Mouse (Mus musculus) T-cell, adult 2 months (primary cell): ENCODE results near the gene Tbx10.
"Not testable (repeated sequence)": the region's sequence is repeated elsewhere in the genome, so short reads cannot be mapped to it uniquely, and the experiment has no call there.

Experiments used
- DNase-seq: peaks from one replicate; pipeline ENCODE4 v3.0.0; 2022; ENCODE audit warnings: low spot score

Gene Tbx10

DNA sequence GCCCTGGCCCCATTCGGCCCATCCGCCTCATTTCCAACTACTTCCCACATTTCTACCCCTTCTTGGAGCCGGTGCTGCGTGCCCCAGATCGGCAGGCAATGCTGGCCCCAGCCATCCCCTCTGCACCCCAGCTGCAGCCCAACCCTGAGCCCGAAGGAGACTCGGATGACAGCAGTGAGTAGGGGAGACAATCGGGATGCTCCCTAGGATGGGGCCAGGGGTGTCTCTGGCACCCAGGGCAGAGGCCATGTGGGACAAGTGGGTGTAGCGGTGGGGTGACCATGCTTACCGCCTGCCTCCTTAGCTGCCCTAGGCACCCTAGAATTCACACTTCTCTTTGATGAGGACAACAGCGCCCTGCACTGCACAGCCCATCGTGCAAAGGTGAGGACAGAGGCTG is 11.1 kb downstream of the Tbx10 start:
- no peak for DNase-seq

GRCm38 (mm10) chr19:4004331-4004730 is 11.8 kb downstream of the Tbx10 start:
- no peak for DNase-seq

GRCm38 (mm10) chr19:4005091-4005490 is 12.5 kb downstream of the Tbx10 start:
- DNase-seq: no peak

GRCm38 (mm10) chr19:4005971-4006370 is 13.4 kb downstream of the Tbx10 start:
- DNase-seq: no peak

DNA sequence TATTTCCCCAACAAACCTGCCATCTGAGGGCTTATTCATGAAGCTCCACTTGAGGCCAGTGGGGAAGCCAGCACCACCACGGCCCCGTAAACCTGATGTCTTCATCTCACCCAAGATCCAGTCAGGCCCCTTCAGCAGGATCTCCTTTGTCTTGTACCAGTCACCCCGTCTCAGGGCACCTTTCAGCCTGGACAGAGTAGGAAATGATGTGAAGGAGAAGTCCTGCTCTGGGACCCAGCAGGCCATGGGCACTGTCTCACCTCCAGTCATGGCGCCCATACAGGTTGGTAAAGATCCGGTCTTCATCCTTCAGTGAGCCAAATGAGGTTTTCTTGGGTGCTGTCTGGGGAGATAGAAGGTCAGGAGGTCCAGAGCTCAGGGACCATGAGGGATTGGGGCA is 18.5 kb downstream of the Tbx10 start:
- no peak for DNase-seq

DNA sequence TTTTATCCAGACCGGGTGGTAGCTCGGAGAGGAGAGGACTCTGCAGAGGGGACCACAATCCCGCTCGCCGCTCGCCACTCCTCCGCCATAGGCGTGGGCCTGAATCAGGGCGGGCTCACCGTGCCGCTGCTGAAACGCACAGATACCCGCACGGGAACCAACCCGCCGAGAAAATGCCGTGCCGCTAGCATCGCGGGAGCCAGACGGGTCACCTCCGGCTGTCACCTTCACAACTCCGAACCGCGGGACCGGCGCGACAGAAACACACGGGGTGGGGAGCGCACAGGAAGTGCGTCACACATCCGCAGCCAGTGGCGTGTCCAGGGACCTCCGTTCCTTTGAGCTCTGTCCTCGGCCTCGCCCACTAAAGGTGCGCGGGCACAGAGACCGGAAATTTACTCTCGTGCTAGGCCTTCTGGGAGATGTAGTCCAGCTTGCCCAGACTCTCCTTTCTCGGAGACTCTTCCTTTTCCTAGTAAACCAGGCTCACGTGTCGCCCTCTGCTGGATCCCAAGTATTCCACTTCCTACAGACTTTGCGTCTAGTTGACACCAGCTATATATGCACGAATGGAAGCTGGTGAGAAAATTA is 20.0 kb downstream of the Tbx10 start, which contains the start of gene Ndufv1:
Gene Ndufv1, minus strand, starts transcription at position 375 of the 591 bp plus-strand sequence.
- DNase-seq: peak; percentile 98

DNA sequence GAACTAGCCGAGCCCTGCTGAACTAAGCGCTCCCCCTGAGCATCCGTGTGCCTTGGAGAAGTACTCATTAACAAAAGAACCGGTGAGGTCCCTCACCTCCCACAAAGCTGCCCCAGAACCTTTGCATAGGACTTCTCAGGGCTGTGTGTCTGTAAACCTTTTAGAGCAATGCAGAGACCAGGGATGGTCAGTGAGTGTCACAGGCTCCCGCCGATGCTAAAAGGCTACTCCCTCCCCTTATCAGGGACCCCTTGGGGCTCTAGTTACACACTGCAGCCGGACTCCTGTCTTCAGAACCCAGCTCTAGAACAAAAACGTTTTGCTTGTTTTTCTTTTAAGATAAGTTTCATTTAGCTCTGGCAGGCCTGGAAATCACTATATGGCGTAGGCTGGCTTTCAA is 20.5 kb downstream of the Tbx10 start:
- DNase-seq: no peak

DNA sequence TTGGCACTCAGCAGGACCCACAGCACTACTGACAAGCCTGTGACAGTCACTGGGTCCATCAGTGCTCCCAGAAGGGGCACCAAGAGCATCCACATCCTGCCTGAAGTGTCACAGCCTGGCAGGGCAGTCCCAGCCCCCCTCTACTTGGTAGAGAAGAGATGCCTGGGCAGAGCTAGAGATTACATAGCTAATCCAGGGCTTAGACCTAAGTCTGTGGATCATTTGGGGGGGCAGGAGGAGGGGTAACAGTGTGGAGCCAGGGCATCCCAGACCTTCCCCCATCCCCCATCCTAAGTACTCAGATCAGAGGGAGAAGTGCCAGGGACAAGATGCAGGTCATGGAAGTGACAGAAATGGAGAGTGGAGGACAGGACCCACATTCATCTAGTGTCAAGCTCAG is 22.2 kb downstream of the Tbx10 start:
- DNase-seq: no peak

GRCm38 (mm10) chr19:4015635-4016034 is 23.1 kb downstream of the Tbx10 start:
- DNase-seq: no peak

DNA sequence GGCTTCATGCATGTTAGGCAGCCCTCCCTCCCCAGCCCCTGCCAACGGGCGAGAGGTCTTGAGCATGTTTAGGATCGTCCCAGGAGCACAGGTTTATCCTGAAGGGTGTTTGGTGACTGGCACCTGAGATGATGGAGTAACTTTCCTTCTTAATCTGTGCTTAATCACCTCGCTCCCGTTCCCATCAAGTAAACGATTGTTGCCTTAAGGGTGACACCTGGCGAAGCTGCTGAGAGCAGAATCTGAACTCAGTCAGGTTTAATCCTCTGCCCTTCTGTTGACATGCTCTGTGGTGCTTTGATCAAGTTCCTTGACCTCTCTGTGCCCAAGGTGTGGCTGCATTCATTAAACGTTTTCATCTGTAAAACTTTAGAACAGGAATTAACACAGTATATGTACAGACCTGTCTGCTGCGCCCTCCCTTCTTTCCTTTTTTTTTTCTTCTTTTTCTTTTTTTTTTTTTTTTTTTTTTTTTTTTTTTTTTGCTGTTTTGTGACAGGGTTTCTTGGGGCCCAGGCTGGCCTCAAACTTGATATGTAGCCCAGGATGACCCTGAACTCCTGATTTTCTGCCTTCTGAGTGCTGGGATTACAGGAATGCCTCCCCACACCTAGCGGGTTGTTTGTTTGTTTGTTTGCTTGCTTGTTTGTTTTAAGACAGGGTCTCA is 25.5 kb downstream of the Tbx10 start:
- no peak for DNase-seq

DNA sequence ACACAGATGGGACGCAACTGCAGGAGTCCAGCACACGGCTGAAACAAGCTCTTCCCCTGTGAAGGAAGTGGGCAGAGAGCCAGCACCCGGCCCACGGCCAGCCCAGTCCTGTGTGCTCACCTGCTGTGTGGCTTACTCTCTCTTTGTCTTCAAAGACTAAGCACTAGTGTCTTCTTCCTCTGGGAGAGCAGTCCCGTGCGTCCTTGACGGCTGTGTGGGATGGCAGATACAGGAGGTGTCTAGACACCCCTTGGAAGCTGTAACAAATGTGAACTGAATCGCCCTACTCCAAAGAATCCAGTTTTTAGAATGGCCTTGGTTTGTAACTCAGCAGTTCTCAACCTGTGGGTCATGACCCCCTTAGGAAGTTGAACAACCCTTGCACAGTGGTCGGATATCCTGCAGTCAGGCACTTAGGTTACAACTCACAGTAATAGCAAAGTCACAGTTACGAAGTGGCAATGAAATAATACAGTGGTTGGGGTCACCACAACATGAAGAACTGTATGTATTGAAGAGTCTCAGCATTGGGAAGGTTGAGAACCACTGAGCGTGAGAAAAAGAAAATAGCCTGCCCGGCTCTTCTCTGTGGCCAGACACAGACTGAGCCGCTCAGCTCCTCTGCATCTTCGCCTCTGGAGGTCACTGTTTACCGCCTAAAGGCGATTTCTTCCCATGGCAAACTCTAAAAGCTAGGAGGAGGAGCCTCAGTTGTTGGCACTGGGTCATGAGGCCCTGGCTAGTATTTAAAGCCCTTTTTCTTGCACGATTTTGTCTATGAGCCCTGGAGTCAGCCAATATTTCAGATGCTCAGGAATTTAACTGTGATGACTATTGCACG is 26.4 kb downstream of the Tbx10 start:
- peak; percentile 69 for DNase-seq

- DNase-seq: no peak
Measured at GRCm38 (mm10) chr19:4023185-4023584, 30.6 kb downstream of the Tbx10 start.

- no peak for DNase-seq
Measured at GRCm38 (mm10) chr19:4027576-4027975, 35.0 kb downstream of the Tbx10 start.

GRCm38 (mm10) chr19:4032668-4033067 is 40.1 kb downstream of the Tbx10 start:
- no peak for DNase-seq

- no peak for DNase-seq
Measured at GRCm38 (mm10) chr19:4033298-4033697, 40.7 kb downstream of the Tbx10 start.

DNA sequence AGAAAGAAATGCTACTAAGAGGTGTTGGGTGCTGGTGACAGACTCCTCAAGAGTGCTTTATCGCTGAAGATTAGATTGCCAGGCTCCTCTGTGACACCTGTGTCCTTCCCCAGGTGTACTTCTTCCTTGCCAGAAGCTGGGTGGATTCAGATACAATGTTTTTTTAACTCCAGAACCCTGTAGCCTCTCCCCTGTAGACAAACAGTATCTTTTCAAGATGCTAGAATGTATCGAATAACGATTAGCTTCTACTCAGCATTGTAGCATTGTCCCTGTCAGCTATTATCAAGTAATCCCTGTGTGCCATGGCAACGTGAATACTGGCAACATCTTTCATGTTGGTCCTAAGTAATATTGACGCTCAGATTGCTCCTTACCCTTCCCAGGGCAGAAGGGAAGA is 41.2 kb downstream of the Tbx10 start:
- no peak for DNase-seq

- DNase-seq: no peak
Measured at GRCm38 (mm10) chr19:4036327-4037045, 43.9 kb downstream of the Tbx10 start.

- not testable (repeated sequence) for DNase-seq
Measured at GRCm38 (mm10) chr19:4037154-4037787, 44.7 kb downstream of the Tbx10 start.

DNA sequence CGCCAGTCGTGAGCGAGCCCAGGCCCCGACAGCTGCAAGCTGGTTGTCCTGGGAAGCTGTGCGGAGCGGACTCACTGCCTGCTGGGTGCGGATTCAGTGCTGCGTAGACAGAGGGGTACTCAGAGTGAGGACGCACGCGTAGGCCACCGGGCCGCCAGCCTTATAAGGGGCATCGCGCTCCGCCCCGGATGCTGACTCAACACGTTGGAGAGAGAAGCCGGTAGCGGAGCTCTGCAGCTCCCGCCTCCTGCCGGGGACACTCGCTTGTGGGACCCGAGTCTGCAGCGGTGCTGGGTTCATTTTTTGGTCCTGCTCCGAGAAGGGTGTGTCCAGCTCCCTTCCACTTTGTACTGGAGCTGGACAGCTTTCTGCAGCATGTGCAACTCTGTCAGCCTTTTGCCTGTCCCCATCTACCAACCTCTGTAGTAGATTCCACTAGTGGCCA is 45.3 kb downstream of the Tbx10 start, which contains the start of gene Gstp1:
Gene Gstp1, minus strand, starts transcription at position 198 of the 445 bp plus-strand sequence.
- peak; percentile 87 for DNase-seq

DNA sequence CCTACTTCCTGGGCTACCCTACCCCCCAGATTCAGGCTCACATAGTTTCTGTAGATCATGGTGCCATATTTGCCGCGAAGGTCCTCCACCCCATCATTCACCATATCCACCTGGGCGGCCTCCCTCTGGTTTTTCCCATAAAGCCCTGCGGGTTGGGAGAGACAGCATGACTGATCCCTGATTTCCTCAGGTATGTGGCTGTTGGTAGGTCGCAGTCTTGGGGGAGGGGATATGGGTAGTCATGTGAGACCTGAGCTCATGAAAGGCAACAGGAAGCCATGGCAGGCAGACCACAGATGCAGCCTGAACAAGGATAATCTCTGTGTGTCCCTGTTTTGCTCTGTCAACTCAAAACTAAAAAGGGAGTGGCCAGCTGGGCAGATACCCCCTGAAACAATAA is 48.4 kb downstream of the Tbx10 start:
- not testable (repeated sequence) for DNase-seq

DNA sequence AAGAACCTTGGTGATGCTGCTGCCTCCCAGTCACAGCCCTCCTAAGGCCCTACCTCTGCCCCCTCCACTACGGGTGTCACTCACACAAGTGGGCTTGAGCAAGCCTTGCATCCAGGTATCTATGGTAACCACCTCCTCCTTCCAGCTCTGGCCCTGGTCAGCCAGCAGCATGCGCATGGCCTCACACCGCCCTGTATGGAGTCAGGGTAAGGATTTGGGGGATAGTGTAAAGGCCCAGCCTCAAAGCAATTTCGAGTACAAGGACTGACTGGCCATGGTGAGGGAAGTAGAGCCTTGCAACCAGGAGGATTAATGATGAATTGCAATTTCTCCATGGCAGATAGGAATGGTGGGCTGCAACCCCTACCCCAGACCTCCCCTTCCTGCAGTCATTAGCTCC is 48.9 kb downstream of the Tbx10 start:
- not testable (repeated sequence) for DNase-seq

GRCm38 (mm10) chr19:4042124-4042523 is 49.6 kb downstream of the Tbx10 start:
- no peak for DNase-seq
